Mouse (Mus musculus) retina, embryonic 14.5 days (tissue): ENCODE measurements at regions not wholly inside any gene's neighbourhood (a gene's known extent, or its start where the extent isn't known, plus 50 kb on each side); places are given as distances from the start of the nearest gene placed in this dataset.

Experiments
- DNase-seq: peaks from one replicate; pipeline ENCODE4 v3.0.0-alpha.2; 2015; ENCODE audit warnings: low spot score

DNA sequence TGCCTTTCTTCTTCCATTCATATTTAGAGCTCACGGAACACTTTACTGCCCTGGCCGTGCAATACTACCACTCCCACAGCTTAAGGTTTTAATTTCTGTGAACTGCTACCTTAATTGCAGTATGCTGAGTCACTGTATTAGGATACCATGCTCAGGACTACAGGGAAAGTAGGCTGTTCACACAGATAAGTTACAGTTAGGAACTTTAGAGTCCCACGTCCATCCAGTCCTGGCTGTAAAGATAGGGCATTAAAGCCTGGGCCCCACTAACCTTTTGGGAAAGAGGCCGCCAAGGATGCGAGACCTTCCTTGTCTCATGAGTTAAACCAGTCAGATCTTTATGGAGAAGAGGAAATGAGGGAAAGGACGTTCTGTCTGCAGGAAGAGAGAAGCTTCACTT, 574.6 kb downstream of the Stpg2 start:
- no peak for DNase-seq

DNA sequence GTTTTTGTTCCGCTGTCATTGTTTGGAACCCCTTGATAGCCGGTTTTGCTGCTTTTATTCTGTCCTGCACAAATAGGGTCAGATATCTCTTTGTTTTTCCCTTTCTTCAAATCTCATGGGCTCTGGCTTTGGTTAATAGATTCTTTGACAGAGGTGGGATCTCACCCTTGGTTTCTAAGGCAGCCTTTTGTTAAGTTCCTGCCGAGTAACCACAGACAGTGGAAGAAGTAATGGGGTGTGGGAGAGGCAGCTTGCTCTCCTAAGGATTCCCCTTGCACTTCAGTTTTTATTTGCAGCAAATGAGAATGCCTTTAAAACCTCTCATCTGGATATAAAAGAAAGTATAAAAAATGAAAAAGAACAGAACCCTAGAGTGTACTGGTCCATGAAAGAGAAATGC, 577.9 kb downstream of the Stpg2 start:
- DNase-seq: no peak

GRCm38 (mm10) chr3:139786510-139786909, 581.0 kb downstream of the Stpg2 start:
- DNase-seq: no peak

- DNase-seq: no peak
Observed at GRCm38 (mm10) chr3:139788854-139789253, 583.4 kb downstream of the Stpg2 start.

DNA sequence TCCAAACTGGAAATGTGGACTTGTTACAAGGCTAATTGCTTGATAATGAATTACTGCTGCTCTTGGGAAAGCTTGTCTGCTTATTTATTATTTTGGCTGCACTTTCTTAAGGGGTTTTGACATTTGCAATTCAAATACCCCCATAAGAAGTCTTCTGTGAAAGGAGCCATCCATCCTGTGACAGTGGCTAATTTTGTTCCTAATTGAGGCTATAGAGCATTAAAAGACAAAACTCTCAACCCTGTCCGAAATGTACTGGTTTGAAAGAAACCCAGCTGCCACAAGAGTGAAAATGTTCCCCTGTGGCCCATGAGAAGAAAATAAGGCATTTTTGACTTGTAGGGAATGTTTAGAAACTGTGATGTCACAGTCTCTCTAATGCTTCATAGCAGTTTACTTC, 591.2 kb downstream of the Stpg2 start:
- no peak for DNase-seq

GRCm38 (mm10) chr3:139799059-139799458, 593.6 kb downstream of the Stpg2 start:
- no peak for DNase-seq

DNA sequence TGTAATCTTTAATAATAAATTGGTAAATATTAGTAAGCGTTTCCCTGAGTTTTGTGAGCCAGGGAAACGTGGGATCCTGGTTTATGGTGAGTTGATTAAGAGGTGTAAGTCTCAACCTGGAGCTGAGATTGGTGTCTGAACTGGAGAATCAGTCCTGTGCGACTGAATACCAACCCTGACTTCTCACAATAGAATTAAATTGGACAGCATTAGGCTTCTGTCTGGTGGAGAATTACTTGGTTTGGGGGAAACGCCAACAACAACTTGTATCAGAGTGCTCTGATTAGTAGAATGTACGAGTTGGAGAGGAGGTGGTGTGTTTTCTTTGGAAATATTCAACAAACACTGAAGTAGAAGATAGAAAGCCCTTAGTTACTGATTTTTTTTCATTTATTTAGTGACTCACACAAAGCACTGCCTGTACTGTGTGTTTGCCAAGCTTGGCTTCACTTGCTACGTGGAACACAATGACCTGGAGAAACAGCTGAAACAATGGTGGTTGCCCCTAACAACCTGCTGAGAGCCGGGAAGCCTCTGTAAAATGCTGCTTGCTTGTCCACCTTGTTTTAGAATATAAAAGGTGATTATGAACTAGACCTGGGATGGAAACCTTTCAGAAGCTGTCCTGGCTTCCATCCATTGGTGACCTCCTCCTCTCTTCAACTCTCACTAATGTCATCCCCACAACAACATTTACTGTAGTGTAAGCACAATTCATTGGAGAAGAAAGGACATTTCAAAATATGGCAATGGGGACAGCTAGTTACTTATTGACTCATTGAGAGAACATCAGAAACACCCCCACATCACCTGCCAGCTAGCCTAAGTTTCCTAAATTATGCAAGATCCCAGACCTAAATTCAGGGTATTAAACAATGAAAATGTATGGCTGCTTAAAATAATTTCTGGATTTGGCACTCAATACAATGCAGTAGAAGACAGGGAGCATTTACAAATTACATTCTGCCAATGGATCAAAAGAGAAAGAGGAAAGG, 597.5 kb downstream of the Stpg2 start:
- DNase-seq: peak; percentile 26

DNA sequence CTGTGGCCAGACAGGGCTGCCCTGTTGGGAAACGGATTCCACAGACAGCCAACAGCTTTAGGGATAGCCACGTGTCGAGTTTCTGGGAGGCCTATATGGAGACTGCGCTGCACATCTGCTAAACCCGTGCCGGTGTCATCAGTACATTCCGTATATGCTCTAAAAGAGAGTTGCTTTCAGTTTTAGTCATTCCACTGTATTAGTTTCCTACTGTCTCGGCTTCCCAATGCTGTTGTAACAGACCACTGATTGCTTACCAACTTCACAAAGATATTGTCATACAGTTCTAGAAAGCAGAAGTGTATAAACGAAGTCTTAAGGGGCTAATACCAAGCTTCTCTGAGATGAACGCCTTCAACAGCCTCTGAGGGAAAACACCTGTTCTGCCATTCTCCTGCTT, 622.5 kb downstream of the Stpg2 start:
- DNase-seq: no peak

DNA sequence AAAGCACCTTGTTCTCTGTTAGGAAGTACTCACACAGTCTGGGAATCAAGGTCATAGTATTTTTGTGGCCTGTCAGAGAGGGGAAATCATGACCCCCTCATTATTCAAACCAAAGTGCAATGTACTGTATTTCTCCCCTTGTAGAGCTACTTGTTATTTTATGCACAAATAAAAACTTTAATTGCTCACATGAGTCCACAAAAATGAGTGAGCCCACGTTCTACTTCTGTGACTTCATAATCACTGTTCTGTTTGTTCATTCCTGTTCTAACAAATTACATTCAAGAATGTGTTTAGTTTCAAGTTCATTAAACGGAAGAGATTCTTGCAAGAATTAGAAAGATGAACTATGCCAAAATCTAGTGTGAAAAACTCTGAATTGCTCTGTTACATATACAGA, 623.1 kb downstream of the Stpg2 start:
- no peak for DNase-seq

- no peak for DNase-seq
Observed at GRCm38 (mm10) chr3:139832599-139832998, 627.1 kb downstream of the Stpg2 start.

- no peak for DNase-seq
Observed at GRCm38 (mm10) chr3:139842015-139842414, 636.5 kb downstream of the Stpg2 start.

DNA sequence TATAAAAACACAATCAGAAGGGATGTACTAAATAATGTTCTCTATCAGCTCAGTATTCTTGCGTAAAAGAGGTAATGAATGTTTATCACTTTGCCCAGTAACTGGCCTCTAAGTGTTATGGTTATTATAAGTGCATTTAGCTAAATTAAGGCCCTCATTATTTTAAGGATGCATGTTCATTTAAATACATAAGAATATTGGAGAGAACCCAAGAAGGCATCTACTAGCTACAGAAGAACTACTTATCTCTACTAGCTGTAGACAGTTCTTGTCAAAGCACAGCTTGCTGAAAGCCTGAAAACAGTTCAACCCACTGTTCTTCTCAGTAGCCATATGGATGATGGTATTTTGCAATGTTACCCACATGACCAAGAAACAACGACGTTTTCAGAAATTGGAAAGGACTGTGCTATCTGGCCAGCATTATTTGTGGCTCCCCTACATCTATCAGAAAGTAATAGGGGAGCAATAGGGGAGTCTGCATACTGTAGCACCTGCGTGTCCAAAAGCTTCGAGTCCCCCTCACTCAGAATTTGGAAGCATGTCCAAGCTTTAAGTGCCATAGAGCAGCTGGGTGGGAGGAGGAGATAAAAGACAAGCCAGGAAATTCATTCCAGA, 637.6 kb downstream of the Stpg2 start:
- DNase-seq: no peak

DNA sequence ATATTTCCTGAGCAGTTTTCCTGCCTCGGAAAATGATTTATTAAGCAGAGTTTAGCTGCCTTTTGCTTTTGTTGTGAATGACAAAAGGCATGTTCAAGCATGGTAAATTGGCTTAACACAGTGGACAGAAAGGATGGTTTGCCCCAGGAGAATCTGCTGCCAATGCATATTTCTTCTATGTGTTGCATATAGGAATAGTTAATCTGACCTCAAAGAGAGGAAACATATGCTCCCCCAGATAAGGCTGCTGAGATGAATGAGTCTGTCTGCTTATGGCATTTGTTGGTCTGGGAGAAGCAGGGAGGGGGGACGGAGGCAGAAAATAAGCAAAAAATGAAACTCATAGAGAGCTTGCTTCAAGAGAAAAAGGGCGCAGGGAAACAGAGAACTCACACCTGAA, 638.9 kb downstream of the Stpg2 start:
- DNase-seq: peak; percentile 3

DNA sequence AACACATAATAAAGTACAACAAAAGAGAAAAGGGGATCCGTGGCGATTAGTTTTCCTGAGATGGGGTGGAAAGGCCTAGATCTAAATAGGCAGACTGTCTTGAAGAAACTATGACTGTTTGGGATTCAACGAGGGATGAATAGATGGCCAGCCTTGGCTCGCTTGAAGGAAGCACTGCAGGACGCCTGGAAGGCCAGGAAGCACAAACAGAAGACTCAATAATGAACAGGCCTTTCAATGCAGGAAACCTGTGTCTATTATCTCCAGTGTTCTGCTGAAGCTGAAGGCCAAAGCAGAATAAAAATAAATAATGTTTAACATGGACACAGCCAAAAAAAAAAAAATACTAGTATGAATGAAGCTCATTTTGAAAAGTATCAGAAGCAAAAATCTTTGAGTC, 642.3 kb downstream of the Stpg2 start:
- DNase-seq: no peak

GRCm38 (mm10) chr3:139859966-139860635, 654.6 kb downstream of the Stpg2 start:
- peak; percentile 31 for DNase-seq

GRCm38 (mm10) chr3:139860831-139861371, 655.4 kb downstream of the Stpg2 start:
- DNase-seq: peak; percentile 79

GRCm38 (mm10) chr3:139866329-139866728, 660.8 kb downstream of the Stpg2 start:
- DNase-seq: peak; percentile 30

DNA sequence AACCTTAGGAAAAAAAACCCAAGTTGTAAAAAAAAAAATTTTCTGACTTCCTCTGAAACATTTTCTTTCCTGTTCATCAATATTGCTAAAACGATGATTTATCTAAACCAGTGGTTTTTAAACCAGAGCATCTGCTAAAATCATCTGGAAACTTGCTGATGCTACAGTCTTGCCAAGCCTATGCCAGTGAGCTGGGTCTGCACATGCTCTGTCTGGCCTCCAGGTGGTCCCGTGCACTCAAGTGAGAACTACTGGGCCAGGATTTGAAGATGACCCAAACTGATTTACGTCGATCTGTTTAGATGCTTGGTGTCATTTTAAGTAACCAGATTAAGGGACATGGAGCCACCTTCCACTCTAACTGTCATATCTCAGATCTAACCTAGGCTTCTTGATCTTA, 661.5 kb downstream of the Stpg2 start:
- peak; percentile 36 for DNase-seq

DNA sequence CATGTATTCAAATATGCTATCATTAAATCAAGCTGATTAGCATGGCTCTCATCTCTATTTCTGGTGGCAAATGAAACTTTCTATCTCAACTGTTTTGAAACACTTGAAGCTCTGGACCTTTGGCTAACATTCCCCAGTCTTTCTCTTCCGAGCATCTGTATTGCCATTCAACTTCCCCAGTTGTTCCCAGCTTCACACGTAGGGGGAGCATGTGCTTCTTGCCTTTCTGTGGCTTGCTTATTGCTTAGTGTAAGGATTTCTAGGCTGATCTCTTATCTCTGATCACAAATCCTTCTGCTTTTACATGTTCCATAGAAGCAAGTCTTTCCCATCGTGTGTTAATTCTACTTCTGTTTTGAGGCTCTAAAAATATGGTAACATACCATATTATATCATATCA, 662.0 kb downstream of the Stpg2 start:
- no peak for DNase-seq

- DNase-seq: no peak
Observed at GRCm38 (mm10) chr3:139869779-139870178, 664.3 kb downstream of the Stpg2 start.

DNA sequence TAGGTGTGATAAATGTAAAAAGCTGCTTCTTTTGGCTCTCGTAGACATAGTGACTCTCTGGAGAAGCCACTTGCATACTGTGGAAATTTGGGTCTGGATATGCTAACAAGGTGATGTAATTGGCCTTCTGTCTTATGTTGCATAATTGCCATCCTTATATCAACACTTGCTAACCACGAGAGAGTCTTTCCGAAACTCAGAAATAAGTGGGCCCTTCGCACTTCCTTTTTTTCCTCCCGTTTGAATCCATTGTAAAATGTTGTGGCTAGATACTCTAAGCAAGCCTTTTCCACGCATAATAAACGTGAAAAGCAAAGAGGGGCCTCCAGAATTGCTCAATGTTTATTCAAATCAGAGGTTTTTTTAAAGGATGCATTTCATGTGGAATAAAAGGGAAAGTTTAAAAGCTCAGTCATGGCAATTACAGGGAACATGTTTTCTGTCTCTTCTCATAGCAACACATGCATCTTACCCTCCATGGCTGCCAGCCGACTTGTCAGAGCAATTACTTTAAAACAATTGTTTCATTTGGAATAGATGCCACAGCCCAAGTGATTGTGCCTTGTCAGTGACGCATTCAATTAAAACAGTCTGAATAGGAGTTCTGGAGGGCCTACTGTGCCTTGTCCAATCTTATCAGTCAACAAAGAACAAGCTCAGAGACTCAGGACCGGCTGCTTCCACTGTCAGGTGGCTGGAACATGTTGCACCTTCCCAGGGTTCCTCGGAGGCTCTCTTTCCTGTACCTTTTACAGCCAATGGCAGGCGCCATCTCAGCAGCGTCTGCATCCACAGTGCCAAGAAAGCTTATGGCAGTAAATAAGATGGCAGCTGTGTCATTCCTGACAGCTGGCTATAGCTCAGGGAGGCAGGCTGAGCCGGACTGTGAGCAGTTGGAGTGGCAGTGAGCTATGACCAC, 680.7 kb downstream of the Stpg2 start:
- peak; percentile 77 for DNase-seq
